Mouse (Mus musculus): ENCODE measurements at regions not wholly inside any gene's neighbourhood (a gene's known extent, or its start where the extent isn't known, plus 50 kb on each side); places are given as distances from the start of the nearest gene placed in this dataset.

DNA sequence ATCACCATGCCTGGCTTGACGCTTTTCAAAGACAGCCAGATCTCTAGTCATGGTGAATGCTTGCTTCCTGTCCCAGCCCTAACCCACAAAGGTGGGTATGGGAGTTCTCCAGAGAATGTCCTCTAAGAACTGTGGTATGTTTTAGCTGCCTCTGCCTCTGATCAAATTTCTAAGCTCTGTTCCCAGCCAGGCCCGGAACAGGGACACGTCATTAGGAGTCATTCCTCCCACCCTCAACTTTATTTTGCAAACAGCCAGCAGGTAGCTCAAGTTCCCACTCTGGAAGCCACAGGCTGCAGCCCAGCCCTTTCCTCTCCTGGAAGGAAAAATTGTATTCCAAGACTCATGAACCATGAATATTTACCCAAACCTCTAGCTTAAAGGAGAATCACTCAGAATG is 117.2 kb downstream of the Zfp36l2 start:
- no peak for DNase-seq

DNA sequence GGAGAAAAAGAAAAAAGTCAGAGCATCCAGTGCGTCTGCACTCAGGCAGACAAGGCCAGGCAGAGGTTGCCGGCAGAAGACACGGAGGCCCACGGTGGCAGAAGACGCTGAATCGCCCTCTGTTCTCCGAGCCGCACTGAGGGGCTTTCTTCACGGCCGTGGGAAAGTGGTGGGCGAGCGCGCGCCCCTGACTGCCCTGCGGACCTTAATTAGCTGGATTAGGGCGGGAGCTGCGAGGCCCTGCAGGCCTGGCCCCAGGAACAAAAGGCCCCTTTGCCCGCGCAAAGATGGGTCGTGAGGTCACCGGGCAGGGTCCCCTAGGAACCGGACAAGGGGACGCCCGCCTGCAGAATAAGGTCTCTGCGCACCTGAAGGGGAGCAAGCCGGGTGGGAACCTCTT is 120.6 kb downstream of the Zfp36l2 start:
- no peak for DNase-seq

DNA sequence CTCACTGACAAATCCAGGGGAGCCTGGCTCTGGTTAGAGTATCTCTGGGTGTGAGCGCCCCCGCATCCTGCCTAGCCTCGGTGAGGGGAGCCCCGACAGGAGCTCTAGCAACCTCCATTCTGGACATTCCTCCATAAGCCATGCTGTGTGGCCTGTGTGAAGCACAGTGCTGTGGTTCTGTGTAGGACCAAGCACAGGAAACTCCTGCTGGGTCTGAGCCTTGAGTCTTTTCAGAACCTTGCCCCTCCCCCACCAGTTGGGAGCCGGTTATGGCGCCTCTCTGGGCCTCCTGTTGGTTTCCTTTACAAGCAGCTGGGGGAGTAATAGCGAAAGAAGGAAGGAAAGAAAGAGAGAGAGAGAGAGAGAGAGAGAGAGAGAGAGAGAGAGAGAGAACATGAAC is 124.0 kb downstream of the Zfp36l2 start:
- no peak for DNase-seq

DNA sequence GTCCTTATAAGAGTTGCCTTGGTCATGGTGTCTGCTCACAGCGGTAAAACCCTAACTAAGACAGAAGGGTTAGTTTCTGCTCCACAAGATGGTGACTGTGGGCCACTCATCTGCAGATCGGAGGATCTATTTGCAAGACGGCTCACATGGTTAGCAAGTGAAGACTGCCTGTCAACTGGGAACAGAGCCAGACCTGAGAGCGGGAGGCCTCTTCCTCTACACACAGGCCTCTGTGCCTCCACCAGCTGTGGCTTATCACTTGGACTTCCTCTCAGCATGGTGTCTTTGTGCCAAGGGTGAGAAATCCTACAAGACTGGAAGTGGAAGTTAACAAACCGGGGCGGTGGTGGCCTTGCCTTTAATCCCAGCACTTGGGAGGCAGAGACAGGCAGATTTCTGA is 126.1 kb downstream of the Zfp36l2 start:
- peak; percentile 65 for DNase-seq

DNA sequence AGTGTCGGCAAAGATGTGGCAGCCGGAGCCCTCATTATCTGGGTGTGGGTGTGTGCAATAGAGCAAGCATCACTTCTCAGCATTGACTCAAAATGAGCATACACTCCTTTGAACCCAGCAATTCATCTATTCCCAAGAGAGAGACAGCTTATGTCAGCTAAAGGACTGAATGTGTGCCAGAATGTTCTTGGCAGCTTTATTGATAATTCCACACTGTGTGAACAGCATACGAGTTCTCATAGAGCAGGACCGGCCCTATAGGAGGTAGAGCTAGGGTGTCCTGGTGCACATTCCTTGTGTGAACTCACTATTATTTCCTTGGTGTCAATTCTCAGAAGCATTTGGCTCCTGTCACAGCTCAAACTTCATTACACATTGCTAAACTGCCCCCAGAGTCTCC is 131.3 kb downstream of the Zfp36l2 start:
- DNase-seq, result no peak

DNA sequence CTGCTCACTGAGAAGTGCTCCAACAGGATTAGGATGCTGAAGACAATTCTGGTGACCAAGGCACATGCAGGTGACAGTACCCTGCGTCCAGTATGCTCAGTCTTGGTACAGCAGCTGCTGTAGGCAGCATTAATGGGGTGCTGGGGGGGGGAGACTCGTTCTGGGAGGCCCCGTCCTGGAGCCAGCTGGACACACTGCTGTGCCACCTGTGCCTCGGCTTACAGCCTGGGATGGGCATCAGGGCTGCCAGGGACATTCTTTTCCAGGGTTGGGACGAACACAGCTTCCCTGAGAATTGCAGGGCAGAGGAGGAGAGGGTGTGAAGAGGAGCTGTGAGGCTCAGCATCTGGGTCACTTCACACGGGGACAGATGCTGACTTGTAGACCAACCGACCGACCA is 135.3 kb downstream of the Zfp36l2 start:
- no peak for DNase-seq

DNA sequence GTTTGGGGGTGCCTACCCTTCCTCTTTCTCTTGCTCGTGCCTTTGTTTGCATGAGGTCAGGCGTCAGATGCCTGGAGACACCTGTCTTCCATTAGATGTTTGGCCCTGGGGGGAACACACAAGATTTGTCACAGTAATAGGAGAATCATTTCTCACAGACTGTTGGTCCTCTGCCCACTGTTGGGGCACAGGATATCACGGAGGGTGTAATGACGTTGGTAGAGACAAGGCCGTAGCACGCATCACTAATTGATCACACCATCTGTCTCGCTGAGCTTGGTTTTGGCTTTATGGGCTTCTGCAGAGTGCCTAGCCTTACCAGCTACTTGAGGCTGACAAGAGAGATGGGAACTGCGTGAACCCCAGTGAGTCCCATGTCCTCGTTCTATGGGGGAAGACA is 136.5 kb downstream of the Zfp36l2 start:
- no peak for DNase-seq

DNA sequence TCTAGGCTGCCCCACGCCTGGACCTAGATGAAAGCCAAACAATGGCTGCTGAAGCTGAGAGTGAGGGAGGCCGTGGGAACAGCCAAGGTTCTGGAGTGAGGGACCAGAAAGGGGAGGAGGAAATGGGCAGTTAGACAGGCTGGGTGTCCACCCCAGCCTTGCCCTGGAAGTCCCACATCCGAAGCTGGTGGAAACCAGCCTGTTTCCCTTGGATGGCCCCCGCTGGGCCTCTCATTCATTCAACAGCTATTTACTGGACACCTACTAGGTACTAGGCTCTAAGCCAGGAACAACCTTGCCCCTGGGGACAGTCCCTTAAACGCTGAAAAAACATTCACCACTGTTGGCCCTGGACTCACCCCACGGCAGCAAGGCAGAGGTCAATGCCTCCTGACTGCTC is 139.2 kb downstream of the Zfp36l2 start:
- DNase-seq, result peak; percentile 50

DNA sequence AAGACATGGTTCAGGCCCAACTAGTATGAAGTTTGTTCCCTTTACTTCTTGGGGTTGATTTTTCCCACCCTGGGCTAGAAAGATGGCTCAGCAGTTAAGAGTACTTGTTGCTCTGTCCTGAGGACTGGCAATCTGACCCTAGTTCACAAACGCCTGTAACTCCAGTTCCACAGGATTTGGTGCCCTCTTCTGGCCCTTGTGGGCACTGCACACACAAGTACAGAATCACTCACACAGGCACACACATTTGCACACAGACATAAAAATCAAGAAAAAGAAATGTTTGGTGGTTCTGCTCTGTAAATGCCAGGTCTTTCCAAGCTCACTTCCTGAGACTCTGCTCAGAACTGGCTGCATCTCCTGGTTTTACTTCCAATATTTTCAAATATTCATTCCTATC is 140.2 kb downstream of the Zfp36l2 start:
- DNase-seq, result no peak

DNA sequence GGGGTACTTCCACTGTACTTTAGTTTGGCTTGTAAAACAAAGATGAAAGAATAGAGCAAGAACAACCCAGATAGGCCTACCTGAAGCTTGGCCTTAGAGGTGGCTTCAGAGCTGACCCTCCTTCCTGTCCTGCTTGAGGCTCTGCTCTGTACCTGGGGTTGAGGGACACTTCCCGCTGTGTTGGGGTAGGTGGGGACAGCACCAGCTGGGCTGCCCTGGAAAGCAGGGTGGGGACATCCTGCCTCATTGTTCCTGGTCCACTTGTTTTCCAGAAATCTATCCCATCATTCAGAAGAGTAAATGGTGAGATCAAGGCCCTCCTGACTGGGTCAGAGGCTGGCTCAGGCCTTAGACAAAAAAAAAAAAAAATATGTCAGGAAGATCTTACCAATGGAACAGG is 141.9 kb downstream of the Zfp36l2 start:
- no peak for DNase-seq

DNA sequence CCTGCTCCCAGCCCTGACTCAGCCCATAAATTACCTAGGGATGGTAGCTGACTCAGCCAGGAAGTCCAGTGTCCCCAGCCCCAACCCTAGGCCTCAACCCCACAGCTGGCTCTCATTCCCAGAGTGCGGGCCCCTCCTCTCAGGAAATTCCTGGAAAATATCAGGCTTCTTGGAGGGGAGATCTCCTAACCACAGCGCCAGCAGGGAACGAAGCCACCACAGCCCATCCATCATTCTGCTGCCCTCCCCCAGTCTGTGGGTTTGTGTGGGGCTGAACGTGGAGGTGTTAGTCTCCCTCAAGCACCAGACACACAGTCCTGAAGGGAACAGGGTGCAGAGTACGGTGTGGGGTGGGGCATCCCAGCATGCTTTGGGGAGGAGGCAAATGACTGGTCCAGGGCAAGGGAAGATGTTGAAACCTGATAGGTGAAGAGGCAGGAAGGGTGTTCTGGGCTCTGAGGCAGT is 143.2 kb downstream of the Zfp36l2 start:
- peak; percentile 86 for DNase-seq

DNA sequence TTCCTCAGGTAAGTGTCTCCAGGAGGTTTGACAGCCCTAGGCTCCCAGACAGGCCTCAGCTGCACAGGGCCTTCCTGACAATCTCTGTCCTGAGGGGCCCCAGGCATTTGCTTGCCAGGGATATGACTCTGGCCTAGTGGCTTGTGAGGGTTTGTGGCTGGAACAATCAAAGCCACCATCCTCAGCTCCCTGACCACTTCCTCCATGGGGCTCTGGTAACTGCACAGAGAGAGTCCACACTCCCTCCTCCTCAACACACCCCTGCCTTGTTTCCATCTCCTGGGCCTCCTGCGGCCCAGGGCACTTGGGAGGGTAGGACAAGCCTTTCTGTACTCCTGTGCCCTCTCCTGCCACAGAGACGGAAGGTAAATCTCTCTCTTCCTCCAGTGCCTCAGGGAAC is 144.6 kb downstream of the Zfp36l2 start:
- DNase-seq, result no peak

DNA sequence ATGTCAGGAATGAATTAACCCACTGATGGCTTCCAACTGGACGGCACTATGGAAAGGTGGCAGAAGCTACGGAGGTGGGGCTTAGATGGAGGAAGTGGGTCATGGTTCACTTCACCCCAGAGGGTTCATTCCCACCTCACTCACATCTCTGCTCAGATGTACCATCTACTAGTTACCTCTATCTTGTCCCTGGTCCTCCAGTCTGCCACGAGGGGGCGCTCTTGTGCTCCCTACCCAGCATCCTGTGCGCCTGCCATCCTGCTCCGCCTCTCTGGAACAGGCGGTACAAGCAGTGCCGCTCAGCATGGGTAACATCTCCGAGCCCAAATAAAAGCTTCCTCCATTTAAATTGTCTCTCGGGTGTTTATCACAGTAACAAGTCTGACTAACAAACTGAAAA is 148.3 kb downstream of the Zfp36l2 start:
- no peak for DNase-seq

DNA sequence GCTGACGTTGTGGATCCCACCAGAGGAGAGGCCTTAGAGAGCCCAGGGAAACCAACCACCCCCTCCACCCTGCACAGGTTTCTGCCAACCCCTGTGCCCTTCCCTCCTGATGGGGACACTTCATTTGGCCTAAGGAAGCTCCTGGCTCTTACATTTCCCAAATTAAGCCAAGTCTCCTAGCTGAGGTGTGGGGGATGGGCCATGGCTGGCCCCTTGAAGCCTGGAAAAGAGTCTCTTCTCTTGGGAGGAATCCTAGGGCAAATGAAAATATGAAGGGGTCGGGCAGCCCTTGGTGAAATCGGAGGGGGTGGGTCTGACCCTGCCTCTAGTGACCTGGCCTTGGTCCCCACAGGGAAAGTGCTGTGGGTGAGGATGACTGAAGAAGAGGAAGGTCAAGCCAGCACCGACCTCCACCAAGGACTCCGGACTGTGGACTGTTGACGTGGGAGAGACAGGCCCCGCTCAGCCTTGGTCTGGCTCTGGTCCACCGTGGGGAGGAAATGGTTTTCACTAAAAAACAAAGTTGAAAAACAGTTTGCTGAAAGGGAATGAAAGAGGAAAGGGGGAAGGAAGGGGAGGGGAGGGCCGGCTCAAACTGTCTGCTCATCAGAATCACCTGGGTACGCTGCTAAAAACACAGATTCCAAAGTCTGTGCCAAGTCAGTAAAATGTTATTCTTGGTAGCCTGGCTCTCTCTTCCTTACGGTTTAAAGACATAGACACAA is 150.0 kb downstream of the Zfp36l2 start:
- peak; percentile 83 for DNase-seq

DNA sequence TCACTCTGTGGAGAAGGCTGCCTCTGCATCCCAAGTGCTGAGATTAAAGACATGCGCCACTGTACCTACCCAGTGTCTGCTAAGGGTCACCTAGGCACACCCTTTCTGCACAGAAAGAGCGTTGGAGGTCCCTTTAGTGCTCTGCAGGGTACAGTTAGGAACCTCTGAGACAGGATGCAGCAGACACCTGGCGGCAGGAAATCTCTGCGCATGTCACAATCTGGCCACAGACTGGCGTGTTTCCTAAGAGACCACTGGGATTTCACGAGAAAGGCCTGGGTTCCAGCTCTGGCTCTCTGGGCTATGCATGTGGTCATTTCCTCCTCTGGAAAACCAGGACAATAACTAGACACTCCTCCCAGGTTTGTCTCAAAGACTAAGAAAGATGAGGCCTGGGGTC is 151.7 kb downstream of the Zfp36l2 start:
- DNase-seq, result no peak

DNA sequence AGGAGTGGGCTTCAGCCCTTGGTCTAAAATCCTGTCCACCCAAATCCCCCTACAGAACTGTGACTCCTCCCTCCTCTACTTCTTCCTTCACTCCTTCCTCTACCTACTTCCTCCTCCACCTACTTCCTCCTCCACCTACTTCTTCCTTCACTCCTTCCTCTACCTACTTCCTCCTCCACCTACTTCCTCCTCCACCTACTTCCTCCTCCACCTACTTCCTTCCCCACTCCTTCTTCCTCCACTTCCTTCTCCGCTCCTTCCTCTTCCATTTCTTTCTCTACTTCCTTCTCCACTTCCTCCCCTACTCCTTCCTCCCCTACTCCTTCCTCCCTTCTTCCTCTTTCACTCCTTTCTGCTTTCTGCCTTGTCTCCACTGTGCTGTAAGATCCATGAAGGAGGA is 152.9 kb downstream of the Zfp36l2 start:
- DNase-seq, result no peak

DNA sequence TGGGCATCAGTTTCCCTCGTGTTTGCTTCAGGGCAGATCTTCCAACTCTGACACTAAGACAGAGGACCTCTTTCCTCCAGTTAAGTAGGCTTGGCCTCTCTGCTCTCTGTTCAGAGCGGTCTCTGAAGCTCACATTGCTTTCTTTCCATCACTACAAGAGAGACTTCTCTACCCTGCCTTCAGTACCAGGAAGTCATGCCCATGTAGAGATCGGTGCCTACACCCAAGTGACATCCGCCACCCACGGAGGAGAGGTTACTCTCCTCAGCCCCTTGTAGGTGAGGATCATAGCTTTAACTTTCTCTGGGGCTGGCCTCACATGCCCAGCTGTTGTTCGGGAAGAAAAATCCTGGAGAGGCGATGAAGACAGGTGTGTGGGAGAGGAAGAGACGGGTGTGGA is 155.3 kb downstream of the Zfp36l2 start:
- no peak for DNase-seq

DNA sequence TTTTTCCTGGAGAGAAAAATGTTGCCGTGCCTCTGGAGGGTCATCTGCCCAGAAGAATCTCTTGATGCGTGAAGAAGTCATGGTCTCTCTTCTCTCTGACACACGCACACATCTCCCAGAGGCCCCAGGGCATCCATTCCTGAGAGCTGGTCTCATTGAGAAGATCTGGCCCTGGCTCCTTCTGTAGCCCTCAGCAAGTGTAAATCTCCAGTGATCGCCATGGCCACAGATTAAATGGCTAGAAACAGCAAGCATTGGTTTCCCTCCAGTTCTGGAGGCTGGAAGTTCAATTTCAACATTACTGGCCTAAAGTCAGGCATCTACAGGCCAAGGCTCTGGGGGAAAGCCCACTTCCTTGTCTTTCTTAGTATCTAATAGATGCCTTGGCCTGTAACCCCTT is 155.9 kb downstream of the Zfp36l2 start:
- DNase-seq, result no peak

DNA sequence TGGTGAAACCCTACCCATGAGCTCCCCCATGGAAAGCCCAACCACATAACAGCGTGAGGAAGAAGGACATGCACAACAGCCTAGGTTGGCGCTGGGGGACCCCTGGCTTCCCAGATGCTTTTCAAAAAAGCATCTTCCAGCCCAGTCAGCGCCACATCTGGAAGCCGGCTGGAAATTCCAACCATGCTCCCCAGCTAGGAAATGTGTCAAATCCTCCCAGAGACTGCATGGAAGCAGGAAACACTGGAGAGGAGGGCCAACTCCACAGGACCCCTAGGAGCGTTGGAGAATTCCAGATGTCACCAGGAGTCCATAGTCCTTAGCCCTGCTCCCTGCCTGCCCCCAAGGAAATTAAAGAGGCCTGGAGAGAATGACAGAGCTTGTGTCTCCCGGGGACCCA is 156.4 kb downstream of the Zfp36l2 start:
- DNase-seq, result peak; percentile 38

DNA sequence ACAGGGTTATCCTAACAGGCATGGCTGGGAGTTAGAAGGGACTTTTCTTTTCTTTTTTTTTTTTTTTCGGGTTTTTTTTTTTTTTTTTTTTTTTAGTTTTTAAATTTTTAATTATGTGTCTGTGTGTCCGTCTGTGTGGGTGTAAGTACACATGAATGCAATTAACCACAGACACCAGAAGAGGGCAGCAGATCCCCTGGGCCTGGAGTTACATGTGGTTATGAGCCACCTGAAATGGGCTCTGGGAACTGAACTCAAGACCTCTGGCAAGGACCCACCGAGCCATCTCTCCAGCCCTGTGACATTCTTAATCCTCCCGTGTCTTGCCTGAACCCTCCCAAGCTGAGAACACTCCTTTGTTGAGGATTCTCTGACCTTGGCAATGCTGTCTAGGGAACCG is 157.0 kb downstream of the Zfp36l2 start:
- DNase-seq, result no peak

DNA sequence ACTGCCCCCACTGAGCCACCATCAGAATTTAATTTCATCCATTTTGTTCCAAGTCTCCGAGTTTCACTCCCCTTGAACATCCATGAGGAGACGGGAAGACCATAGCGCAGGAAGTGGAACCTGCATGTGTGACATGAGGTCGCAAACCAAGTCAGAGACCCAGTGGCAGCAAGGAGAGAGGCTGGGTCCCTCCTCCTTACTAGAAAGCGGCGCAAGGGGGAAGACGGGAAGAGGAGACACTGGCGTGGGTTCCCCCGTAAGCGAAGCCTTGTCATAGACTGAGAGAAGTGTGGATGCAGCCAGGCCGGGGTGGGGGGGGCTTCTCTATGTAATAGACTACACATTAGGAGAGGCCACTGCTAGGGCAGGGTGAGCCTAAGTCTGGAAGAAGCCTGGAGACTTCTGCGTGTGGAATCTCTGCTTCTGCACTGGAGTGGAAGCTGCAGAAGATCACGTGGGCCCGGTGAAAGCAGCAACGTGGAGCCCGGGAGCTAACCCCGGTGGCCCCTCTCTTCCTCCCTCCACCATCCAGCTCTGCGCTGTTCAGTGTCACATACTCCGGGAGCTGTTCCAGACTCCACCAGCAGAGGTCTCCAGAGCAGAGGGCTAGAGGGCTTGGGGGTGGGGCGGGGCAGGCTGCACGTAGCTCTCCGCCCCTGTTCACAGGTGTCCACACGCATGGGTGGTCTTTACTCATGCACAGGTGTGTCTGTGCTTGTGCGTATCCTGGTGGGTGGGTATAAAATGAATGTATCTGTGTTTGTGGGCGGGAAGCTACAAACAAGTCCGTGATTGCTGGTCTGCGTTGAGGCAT is 159.4 kb downstream of the Zfp36l2 start:
- peak; percentile 93 for DNase-seq

DNA sequence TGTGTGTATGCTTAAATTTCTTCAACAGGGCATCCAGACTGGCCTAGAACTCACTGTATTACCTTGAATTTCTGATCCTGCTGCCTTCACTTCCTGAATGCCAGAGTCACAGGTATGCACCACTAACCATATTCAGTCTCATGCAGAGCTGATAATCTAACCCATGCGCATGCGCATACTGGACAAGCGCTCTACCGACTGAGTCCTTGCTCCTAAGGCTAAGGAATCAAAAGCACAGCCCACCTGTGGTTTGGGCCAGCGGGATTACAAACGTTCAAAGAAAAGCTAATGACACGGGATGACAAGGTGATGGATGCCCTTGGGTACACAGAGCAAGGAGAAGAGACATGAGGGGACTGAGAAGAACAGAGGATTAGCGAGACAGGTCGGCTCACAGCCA is 160.5 kb downstream of the Zfp36l2 start:
- no peak for DNase-seq

DNA sequence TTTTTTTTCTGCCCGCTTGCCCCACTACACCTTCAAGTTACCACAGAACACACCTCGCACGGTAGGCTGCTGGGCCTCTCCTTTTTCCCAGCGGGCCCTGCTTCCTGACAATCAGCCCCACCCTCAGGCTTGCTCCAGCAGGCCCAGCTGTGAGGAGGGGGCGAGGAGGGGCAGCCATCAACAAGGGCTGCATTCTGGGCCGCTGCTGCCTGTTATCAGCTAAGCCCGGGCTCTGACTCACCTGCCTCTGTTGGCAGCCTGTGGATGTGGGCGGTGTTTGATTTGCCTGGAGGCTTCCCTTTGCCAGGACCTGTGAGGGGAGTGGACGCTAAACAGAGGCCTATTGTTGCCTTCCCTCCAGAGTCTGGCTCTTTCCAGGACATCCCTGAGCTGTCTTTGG is 161.6 kb downstream of the Zfp36l2 start:
- peak; percentile 77 for DNase-seq

DNA sequence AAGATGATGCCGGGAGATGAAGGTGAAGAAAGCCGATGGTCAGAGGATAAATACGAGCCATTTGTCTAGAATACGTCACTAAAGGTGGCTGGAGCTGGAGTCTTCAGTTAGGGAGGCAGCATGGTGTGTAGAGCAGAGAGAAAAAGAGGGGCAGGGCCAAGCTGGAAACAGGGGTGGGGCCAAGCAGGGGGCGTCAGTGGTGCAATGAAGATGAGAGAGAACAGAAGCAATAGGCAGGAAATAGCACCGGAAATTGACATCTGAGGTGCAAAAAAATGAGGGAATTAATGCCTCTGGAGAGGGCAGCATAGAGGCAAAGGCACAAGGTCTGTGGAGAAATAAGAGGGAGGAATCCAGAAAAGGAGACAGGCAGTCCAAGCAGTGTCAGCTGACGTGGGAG is 165.4 kb downstream of the Zfp36l2 start:
- DNase-seq, result no peak

DNA sequence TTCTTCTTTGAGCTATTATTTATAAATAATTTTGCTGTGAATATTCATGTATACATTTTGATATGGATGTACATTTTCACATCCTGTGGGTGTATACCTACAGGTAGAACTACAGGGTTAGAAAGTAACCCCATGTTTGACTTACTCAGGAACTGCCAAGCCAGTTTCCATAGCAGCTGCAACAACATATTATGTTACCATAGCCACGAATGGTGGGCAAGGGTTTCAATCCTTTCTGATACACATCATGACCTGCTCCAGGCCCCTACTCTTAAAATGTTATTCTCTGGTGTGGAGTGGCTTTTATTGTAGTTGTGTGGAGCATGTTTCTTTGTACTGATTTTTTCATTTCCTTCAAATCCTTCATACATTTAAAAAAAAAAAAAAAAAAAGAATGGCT is 168.9 kb downstream of the Zfp36l2 start:
- no peak for DNase-seq

Measured in lung, postnatal 10 days (tissue).